Mouse (Mus musculus): ENCODE data around the gene Lipc. TPM values are rescaled to one million over a fixed set of nuclear protein-coding genes. Genes with fewer than 3 reads are reported as not detected.

Lipc gene
- total and polyA plus RNA-seq, 3 experiments = 0.14 to 0.25 TPM; not detected in 1

DNA sequence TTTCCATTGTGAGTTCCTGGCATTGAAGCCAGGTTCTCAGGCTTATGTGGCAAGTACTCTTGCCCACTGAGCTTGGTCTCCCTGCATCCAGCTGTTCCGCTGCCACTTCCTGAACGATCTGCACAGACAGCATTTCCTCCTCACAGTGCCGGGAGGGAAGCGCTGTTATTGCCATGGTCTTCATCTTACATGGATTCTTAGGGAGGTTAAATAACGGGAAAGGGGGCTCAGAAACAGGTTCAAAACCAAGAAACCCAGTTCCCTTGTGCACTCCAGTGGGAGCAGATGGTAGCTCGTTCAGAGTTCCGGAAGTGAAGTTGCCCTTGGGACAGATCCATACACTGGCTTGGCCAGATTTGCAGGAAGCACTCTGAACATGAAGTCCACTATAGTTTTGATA is 119.8 kb downstream of the Lipc start:
- no peaks in the 10 kb centered on the region for H3K27me3 ChIP-seq (ENCODE audit: control insufficient read depth, insufficient read depth, low read length)
- H3K9ac ChIP-seq (ENCODE audit: low read depth, low read length) = no peak overlapping the region
- no peak overlapping the region for H3K4me3 ChIP-seq
- no peak for DNase-seq
- no peak overlapping the region for H3K27ac ChIP-seq
- no peak for TF ChIP-seq EP300 (IDR thresholded peaks at IDR 0.05; ENCODE audit: insufficient read depth, low read depth, low read length)
- no peak for TF ChIP-seq CTCF (IDR thresholded peaks at IDR 0.05)
- TF ChIP-seq POLR2A (IDR thresholded peaks at IDR 0.05; ENCODE audit: insufficient read depth, low read depth, low read length) = no peak
- no peaks in the 10 kb centered on the region for H3K36me3 ChIP-seq (ENCODE audit: control insufficient read depth, insufficient read depth, low read length)
- no peaks in the 10 kb centered on the region for H3K79me2 ChIP-seq (replicated peaks; ENCODE audit: control insufficient read depth, insufficient read depth, low read length)
- WGBS = 42% methylated on average over 7 of the region's 7 CpGs
- H3K4me1 ChIP-seq (ENCODE audit: control insufficient read depth, insufficient read depth, low read length) = peaks cover 14% of the 10 kb centered on the region
- intact Hi-C loops (cut with DNase I) = no loop called here

DNA sequence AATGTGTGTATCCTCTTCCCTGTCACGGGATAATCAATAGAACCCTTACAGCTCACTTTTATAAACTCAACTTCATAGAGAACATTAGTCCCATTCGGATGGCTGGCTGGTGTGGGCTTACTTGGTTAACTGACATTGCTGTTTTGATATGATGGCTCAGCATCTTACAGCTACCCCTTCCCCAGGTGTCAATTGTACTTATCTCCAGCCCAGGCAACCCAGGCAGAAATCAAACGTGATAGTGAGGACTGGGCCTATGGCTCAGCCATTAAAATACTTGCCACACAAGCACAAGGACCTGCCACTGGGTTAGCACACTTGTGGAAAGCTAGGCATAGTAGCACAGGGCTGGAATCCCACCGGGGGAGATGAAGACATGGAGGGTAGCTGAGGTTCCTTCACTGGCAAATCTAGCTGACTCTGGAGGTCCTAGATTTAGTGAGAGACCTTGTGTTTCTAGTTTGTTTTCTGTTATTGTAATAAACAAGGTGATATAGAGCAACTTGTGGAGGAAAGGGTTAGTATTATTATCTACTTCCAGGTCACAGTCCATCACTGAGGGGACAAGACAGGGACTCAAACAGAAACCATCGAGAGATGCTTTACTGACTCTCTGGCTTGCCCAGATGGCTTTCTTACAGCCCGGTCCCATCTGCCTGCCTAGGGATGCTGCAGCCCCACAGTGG is 121.0 kb downstream of the Lipc start:
- Histone ChIP-seq H3K27ac (no peak overlapping the region), H3K79me2 (replicated peaks; ENCODE audit: control insufficient read depth, insufficient read depth, low read length) (no peaks in the 10 kb centered on the region), H3K4me1 (ENCODE audit: control insufficient read depth, insufficient read depth, low read length) (peaks cover 14% of the 10 kb centered on the region), H3K27me3 (ENCODE audit: control insufficient read depth, insufficient read depth, low read length) (no peaks in the 10 kb centered on the region), H3K36me3 (ENCODE audit: control insufficient read depth, insufficient read depth, low read length) (no peaks in the 10 kb centered on the region), H3K4me3 (no peak overlapping the region), H3K9ac (ENCODE audit: low read depth, low read length) (no peak overlapping the region)
- intact Hi-C loops (cut with DNase I) = no loop called here
- 78% methylated on average over 6 of the region's 6 CpGs for WGBS
- DNase-seq = no peak
- TF ChIP-seq CTCF (IDR thresholded peaks at IDR 0.05) = no peak
- no peak for TF ChIP-seq POLR2A (IDR thresholded peaks at IDR 0.05; ENCODE audit: insufficient read depth, low read depth, low read length)
- no peak for TF ChIP-seq EP300 (IDR thresholded peaks at IDR 0.05; ENCODE audit: insufficient read depth, low read depth, low read length)

DNA sequence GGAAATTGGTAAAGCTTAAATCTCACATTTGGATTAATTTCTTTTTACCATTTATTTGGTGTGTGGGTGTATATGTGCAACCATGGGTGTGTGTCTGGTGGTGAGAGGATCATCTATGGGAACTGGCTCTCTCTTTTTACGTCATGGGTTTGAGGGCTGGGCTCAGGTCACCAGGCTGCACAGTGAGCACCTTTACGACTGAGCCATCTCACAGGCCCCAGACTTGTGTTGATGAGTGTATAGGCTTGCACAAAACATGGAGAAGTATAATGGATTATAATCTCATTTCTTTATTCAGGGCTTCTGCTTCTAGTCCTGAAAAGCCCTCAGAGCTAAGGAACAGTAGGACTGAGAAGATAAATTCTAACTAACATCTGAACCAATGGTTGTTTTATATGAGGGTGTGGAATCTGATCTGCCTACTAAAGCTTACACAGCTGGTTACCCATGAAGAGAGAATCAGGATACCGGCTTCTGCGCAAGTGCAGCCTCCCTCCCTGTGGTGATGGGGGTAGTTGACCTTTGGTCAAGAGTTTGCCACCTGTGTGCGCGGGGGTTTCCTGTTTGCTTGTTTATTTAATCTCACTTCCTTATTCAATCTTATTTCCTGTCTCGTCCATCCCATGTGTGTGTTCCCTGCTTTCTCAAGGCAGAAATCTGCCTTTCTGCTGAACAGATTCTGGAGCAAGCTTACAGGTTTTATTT is 122.1 kb downstream of the Lipc start:
- WGBS = 58% methylated on average over 7 of the region's 7 CpGs

DNA sequence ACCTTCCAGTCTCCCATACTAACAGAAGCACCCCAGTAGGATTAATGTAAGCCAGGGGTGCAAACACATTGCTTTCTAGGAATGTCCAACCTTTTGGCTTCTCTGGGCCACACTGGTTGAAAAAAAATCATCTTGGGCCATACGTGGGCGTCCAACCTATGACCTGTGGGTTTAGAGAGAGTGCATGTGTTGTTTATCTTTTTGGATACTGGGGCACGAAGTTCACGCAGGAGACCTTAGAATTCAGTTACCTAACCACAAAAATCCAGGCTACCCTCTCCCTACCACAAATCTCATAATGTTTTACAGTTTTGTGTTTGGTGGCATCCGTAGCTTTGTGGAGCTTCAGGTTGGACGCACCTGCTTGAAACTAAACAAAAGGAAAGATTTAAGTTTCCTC is 124.1 kb downstream of the Lipc start:
- Histone ChIP-seq H3K9ac (ENCODE audit: low read depth, low read length) (no peak overlapping the region), H3K27me3 (ENCODE audit: control insufficient read depth, insufficient read depth, low read length) (no peaks in the 10 kb centered on the region), H3K79me2 (replicated peaks; ENCODE audit: control insufficient read depth, insufficient read depth, low read length) (no peaks in the 10 kb centered on the region), H3K4me1 (ENCODE audit: control insufficient read depth, insufficient read depth, low read length) (no peaks in the 10 kb centered on the region), H3K4me3 (no peak overlapping the region), H3K27ac (no peak overlapping the region), H3K36me3 (ENCODE audit: control insufficient read depth, insufficient read depth, low read length) (no peaks in the 10 kb centered on the region)
- no peak for TF ChIP-seq CTCF (IDR thresholded peaks at IDR 0.05)
- no peak for TF ChIP-seq POLR2A (IDR thresholded peaks at IDR 0.05; ENCODE audit: insufficient read depth, low read depth, low read length)
- TF ChIP-seq EP300 (IDR thresholded peaks at IDR 0.05; ENCODE audit: insufficient read depth, low read depth, low read length) = no peak
- WGBS = 92% methylated on average over 6 of the region's 6 CpGs
- no peak for DNase-seq
- intact Hi-C loops (cut with DNase I) = no loop called here

More for the DNA sequence above, 122.1 kb downstream of the Lipc start:
- H3K4me1 ChIP-seq (ENCODE audit: control insufficient read depth, insufficient read depth, low read length) = peaks cover 12% of the 10 kb centered on the region
- TF ChIP-seq CTCF (IDR thresholded peaks at IDR 0.05) (no peak), EP300 (IDR thresholded peaks at IDR 0.05; ENCODE audit: insufficient read depth, low read depth, low read length) (no peak), POLR2A (IDR thresholded peaks at IDR 0.05; ENCODE audit: insufficient read depth, low read depth, low read length) (no peak)
- no peak overlapping the region for H3K27ac ChIP-seq
- H3K9ac ChIP-seq (ENCODE audit: low read depth, low read length) = no peak overlapping the region
- no peaks in the 10 kb centered on the region for H3K79me2 ChIP-seq (replicated peaks; ENCODE audit: control insufficient read depth, insufficient read depth, low read length)
- H3K36me3 ChIP-seq (ENCODE audit: control insufficient read depth, insufficient read depth, low read length) = no peaks in the 10 kb centered on the region
- intact Hi-C loops (cut with DNase I) = no loop called here
- no peak for DNase-seq
- H3K27me3 ChIP-seq (ENCODE audit: control insufficient read depth, insufficient read depth, low read length) = no peaks in the 10 kb centered on the region
- no peak overlapping the region for H3K4me3 ChIP-seq

DNA sequence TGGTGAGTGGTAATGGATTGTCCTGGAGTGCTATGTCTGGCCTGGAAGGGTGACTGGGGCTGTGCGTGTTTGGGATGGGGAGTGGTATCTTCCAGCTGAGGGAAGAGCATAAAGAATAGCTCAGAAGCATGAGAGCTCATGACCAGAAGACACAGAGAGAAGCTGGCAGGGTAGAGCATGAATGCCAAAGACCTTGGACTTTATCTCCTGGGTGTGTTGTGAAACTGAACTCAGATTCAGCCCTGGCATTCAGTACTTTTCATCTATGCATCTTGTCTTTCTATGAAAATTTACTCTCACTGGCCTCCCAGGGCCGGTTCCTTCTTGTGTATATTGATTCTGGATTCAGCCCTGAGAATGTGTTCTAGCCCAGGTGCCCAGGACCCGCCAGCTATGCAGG is 127.9 kb downstream of the Lipc start:
- intact Hi-C loops (cut with DNase I) = no loop called here
- no peaks in the 10 kb centered on the region for H3K79me2 ChIP-seq (replicated peaks; ENCODE audit: control insufficient read depth, insufficient read depth, low read length)

DNA sequence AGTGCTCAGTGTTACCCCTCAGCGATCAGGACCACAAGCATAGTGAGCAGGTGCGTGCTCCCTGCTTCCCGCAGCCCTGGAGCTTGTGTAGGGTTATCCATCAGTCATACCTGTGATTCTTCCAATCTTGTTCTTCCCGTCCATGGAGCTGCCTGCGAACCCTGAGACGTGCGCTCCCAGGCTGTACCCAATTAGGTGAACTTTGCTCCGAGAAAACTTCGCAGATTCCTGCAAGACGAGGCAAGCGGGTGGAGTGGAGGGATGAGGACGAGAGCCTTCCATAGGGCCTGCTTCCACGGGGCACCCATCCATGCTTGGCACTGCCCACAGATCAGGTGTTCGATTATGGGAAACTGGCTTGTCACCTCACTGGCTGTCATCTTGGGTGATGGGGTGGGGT is 133.3 kb downstream of the Lipc start:
- intact Hi-C loops (cut with DNase I) = no loop called here
- TF ChIP-seq POLR2A (IDR thresholded peaks at IDR 0.05; ENCODE audit: insufficient read depth, low read depth, low read length) (no peak), CTCF (IDR thresholded peaks at IDR 0.05) (no peak), EP300 (IDR thresholded peaks at IDR 0.05; ENCODE audit: insufficient read depth, low read depth, low read length) (no peak)
- no peak overlapping the region for H3K27ac ChIP-seq
- 91% methylated on average over 14 of the region's 14 CpGs for WGBS
- DNase-seq = no peak
- H3K27me3 ChIP-seq (ENCODE audit: control insufficient read depth, insufficient read depth, low read length) = no peaks in the 10 kb centered on the region; the same call in 1 of the 2 replicates
- no peaks in the 10 kb centered on the region for H3K79me2 ChIP-seq (replicated peaks; ENCODE audit: control insufficient read depth, insufficient read depth, low read length)
- no peaks in the 10 kb centered on the region for H3K36me3 ChIP-seq (ENCODE audit: control insufficient read depth, insufficient read depth, low read length)
- H3K4me3 ChIP-seq = no peak overlapping the region
- H3K9ac ChIP-seq (ENCODE audit: low read depth, low read length) = no peak overlapping the region
- H3K4me1 ChIP-seq (ENCODE audit: control insufficient read depth, insufficient read depth, low read length) = no peaks in the 10 kb centered on the region

More for the DNA sequence above, 127.9 kb downstream of the Lipc start:
- DNase-seq = no peak
- no peaks in the 10 kb centered on the region for H3K4me1 ChIP-seq (ENCODE audit: control insufficient read depth, insufficient read depth, low read length)
- 84% methylated on average over 3 of the region's 3 CpGs for WGBS
- no peak overlapping the region for H3K27ac ChIP-seq
- no peaks in the 10 kb centered on the region for H3K27me3 ChIP-seq (ENCODE audit: control insufficient read depth, insufficient read depth, low read length)
- no peak for TF ChIP-seq POLR2A (IDR thresholded peaks at IDR 0.05; ENCODE audit: insufficient read depth, low read depth, low read length)
- no peak for TF ChIP-seq EP300 (IDR thresholded peaks at IDR 0.05; ENCODE audit: insufficient read depth, low read depth, low read length)
- TF ChIP-seq CTCF (IDR thresholded peaks at IDR 0.05) = no peak
- H3K36me3 ChIP-seq (ENCODE audit: control insufficient read depth, insufficient read depth, low read length) = no peaks in the 10 kb centered on the region
- H3K4me3 ChIP-seq = no peak overlapping the region
- no peak overlapping the region for H3K9ac ChIP-seq (ENCODE audit: low read depth, low read length)
